Mouse (Mus musculus): ENCODE data around the gene Gart.

Gene Gart

GRCm38 (mm10) chr16:91609501-91610245, 37.1 kb downstream of the Gart start:
- peak; percentile 21 for DNase-seq (ENCODE audit: low spot score)

- no peak for DNase-seq (ENCODE audit: low spot score)
These were observed 39.8 kb downstream of the Gart start for GRCm38 (mm10) chr16:91606958-91607357.

DNA sequence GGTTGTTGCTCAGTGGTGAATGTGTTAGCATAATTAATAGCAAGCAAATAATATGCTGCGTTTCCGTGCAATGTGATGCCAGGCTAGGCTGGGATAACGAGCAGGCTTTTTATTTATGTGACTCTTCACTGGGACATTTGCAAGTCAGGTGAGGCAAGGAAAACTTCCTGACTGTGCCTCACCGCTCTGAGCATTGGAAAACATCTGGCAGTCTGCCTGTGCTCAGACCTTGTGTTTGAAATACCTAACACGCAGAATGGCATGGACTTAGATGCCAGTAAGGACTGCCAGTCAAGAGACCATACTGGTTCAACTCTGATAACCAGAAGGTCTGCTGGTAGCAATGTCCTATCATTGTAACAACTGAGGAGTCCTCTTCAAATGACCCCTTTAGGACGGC, 41.6 kb downstream of the Gart start:
- DNase-seq (ENCODE audit: low spot score) = no peak

GRCm38 (mm10) chr16:91601693-91602092, 45.1 kb downstream of the Gart start:
- no peak for DNase-seq (ENCODE audit: low spot score)

- no peak for DNase-seq (ENCODE audit: low spot score)
These were observed 45.7 kb downstream of the Gart start for GRCm38 (mm10) chr16:91601081-91601480.

GRCm38 (mm10) chr16:91599242-91599641, 47.5 kb downstream of the Gart start:
- DNase-seq (ENCODE audit: low spot score) = no peak

GRCm38 (mm10) chr16:91597672-91598010, 49.1 kb downstream of the Gart start, which contains the start of gene Tmem50b:
Gene Tmem50b (minus strand): TSS chr16:91597800.
- DNase-seq (ENCODE audit: low spot score) = peak; percentile 96

DNA sequence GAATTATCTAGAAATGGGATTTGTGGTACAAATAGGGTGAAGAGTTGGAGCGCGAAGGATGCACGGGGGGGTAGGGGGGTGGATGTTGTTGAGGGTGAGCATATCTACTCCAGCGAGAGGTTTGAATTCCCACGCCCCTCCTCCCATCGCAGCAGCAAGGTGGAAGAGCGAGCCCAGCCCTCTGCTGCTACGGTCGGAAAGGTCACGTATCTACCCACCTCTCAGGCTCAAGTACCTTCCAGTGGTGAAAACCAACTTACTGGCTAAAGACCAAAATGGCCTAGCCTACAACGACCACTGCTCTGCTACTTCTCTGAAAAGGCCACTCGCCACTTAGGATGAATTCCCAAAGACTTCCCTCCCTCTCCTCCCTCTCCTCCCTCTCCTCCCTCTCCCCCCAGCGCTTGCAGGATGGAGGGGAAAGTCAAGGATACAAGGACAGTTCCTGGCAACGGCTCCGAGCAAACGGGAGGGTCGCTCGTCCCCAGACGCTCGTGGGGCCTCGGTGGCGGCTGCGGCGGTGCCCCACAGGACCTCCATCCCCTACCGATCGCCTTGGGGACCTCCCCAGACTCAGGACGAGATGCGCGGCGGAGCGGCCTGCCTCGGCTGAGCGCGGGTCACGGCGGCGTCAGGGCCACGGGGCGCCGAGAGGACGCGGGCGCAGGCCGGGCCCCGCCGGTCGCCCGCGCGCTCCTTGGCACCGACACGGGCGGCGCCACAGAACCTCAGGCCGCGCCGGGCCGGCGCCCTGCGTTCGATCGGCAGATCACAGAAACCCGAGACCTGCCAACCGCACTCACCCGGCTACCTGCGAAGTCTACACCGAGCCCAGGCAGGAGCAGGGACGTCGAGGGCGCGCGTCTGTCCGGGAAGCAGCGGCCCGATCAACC, 49.7 kb downstream of the Gart start:
- peak; percentile 17 for DNase-seq (ENCODE audit: low spot score)

- no peak for DNase-seq (ENCODE audit: low spot score)
These were observed 50.4 kb downstream of the Gart start for GRCm38 (mm10) chr16:91596397-91596778.

DNA sequence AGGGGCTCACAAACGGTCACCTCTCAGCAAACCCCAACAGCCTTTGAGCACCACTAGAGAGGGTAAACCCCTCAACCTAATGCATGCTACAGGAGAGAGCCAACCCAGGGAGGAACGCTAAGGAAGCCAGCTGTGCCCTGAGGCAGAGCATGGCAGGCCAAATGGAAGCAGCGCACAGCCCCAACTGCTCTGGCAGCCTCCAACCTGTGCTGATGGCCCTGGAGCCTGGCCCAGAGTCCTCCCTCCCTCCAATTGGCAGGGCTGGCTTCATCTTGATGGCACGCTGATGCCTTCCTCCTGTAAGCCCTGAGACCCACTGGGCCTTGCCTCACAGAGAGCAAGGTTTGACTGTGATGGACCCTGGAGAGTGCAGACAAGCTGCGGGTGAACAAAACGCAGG, 51.7 kb downstream of the Gart start:
- DNase-seq (ENCODE audit: low spot score) = no peak

DNA sequence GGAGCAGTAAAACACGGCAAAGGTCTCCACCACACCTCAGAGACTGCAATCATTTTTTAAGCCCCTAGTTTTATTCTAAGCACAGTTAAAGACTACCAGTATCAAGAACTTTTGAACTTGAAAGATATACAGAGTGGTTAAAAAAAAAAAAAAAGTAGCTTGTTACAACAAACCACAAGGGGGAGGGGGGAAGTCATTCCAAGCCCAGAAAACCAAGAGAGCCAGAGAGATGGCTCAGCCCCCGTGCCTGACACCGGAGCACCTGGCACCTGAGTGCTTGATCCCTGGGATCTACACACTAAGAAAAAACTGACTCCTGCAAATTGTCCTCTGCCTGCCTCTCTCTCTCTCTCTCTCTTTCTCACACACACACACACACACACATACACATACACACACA, 53.5 kb downstream of the Gart start:
- no peak for DNase-seq (ENCODE audit: low spot score)

GRCm38 (mm10) chr16:91592162-91592561, 54.6 kb downstream of the Gart start:
- DNase-seq (ENCODE audit: low spot score) = no peak

GRCm38 (mm10) chr16:91588703-91589102, 58.0 kb downstream of the Gart start:
- DNase-seq (ENCODE audit: low spot score) = no peak

DNA sequence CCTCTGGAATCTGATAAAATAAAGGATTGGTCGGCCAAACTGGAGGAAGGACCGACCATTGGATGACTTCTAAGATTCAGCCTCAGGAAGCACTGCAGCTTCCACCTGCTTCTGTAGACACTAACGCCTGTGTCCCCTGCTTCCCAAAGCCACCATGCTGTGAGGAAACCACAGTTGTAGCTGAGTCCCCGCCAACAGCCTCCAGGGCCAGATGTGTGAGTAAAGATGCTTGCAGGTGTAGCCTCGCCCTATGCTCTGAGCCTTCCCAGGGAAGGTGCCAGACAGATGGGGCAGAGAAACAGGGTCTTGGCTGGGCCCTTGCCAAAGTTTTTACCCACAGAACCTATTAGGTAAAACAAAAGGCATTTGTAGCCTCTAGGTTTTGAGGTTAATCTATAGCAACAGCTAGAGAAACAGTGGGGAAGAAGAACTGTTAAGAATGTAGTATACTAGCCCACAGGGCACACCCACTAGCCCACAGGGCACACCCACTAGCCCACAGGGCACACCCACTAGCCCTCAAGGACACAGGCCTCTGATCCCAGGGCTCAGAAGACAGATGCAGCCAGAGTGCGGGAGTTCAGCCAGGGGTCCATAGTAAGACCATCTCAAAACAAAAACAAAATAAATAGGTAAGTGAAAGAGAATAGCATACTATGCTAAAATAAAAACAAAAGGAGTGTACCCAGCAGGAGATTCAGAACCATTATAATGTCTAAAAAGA, 58.9 kb downstream of the Gart start:
- no peak for DNase-seq (ENCODE audit: low spot score)

GRCm38 (mm10) chr16:91586244-91586643, 60.5 kb downstream of the Gart start:
- DNase-seq (ENCODE audit: low spot score) = no peak

DNA sequence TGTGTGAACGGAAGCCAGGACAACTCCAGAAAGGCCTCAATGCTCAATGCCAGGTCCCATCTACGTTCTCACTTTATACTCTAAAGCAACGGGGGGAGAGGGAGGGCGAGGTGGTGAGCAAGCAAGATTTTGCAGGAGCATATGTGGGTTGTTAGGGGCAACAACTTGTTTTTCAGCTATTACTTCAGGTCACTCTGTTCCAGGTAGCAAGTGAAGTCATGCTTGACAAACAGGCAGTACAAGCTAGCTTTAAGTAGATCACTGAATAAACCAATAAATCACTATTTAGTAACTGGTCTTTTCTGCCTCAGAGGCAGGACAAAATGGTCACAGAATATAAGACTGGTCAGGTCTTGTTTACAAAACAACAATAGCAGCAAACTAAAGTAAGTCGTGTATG, 61.1 kb downstream of the Gart start:
- DNase-seq (ENCODE audit: low spot score) = no peak

DNA sequence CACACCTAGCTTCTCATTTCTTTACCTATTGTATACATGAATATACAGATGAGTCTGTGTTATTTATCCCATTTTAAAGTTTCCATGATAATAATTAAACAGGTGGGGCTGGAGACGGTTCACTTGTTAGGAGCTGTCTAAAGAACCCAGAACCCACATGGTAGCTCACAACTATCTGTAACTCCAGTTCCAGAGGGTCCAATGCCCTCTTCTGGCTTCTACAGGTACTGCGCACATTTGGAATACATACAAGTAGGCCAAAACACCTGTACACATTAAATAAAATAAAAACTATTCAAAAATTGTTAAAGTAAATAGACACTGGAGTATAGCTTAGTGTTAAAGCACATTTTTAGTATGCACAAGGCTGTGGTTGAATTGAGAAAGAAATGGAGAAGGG, 64.4 kb downstream of the Gart start:
- no peak for DNase-seq (ENCODE audit: low spot score)

DNA sequence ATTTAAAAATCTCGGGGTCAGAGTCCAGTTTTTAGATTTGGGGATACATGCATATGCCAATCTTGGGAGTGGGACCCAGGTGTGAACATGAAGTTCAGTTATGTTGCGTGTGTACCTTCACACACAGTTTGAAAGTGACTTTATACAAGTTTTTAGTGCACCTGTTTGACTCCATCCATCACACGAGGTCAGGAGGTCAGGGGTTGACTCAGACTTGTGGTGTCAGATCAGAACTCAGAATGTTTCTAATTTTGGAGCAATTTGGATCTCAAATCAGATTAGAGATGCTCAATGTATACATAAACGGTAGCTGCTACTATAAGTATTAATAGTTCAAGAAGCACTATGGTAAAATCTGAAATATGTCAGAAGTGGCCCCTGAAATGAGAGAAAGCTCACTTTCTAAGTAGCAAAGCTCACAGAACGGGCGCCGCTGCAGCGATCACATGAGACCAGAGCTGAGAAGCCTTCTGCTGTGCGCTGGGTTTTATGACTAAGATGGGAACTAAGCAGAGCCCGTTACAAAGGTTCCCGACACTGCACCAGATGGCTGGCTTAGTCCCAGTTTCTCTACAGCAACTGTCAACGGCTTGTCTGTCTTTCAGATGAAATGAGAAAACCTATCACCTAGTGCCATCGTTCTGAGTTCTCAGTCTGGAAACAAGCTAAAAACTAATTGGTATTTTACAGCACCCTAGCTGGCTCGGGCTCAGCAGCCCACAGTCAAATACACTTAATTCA, 67.6 kb downstream of the Gart start:
- no peak for DNase-seq (ENCODE audit: low spot score)

GRCm38 (mm10) chr16:91575151-91575550, 71.6 kb downstream of the Gart start:
- no peak for DNase-seq (ENCODE audit: low spot score)

All from ovary, postnatal 14 days (tissue).